Mouse (Mus musculus) olfactory bulb, adult 2 months (tissue): ENCODE measurements at regions not wholly inside any gene's neighbourhood (a gene's known extent, or its start where the extent isn't known, plus 50 kb on each side); places are given as distances from the start of the nearest gene placed in this dataset.

ENCODE experiments used
- H3K27ac ChIP-seq: fragments of 200-500 bp; 2 replicates; pipeline ENCODE4 v1.5.1; 2012; ENCODE audit warnings: low read depth, low read length; ENCODE audit not compliant: insufficient read depth
- H3K4me1 ChIP-seq: fragments of 200-500 bp; 2 replicates; pipeline ENCODE4 v1.6.1; 2012; ENCODE audit warnings: low read length; ENCODE audit not compliant: control insufficient read depth, insufficient read depth
- H3K4me3 ChIP-seq: fragments of 200-500 bp; 2 replicates; pipeline ENCODE4 v1.5.1; 2012; ENCODE audit warnings: mild to moderate bottlenecking, low read depth, low read length, moderate library complexity; ENCODE audit not compliant: insufficient read depth
- CTCF ChIP-seq: fragments of 200-500 bp; IDR thresholded peaks from 2 replicates; pipeline ENCODE4 v1.5.1; 2012; ENCODE audit warnings: low read depth, mild to moderate bottlenecking, low read length, moderate library complexity; ENCODE audit not compliant: insufficient read depth
- POLR2A ChIP-seq: fragments of 200-500 bp; IDR thresholded peaks from 2 replicates; pipeline ENCODE4 v1.6.1; 2012; ENCODE audit warnings: mild to moderate bottlenecking, low read depth, low read length, moderate library complexity; ENCODE audit not compliant: insufficient read depth
- WGBS: fragments of 180-500 bp; shearing (Covaris S2); methylation state at CpG from one replicate; pipeline ENCODE4 v1.1.7; 2018; 5-methylcytosine and 5-hydroxymethylcytosine counted together

GRCm38 (mm10) chr1:57594815-57595214, 179.1 kb upstream of the Spats2l start:
- Histone ChIP-seq H3K27ac (no peak overlapping the region), H3K4me3 (no peak overlapping the region), H3K4me1 (no peaks in the 10 kb centered on the region)
- WGBS, result 65% methylated on average over 5 of the region's 5 CpGs
- TF ChIP-seq POLR2A, result no peak
- TF ChIP-seq CTCF, result no peak

- Histone ChIP-seq H3K27ac (no peak overlapping the region), H3K4me1 (no peaks in the 10 kb centered on the region), H3K4me3 (no peak overlapping the region)
- WGBS, result 69% methylated on average over 2 of the region's 2 CpGs
- no peak for TF ChIP-seq POLR2A
- TF ChIP-seq CTCF, result no peak
These were observed 173.0 kb upstream of the Spats2l start for GRCm38 (mm10) chr1:57600951-57601350.

GRCm38 (mm10) chr1:57605525-57605924, 168.4 kb upstream of the Spats2l start:
- 51% methylated on average over 1 of the region's 1 CpGs for WGBS
- Histone ChIP-seq H3K4me3 (no peak overlapping the region), H3K27ac (no peak overlapping the region), H3K4me1 (no peaks in the 10 kb centered on the region)
- TF ChIP-seq POLR2A (no peak), CTCF (no peak)

GRCm38 (mm10) chr1:57606060-57606683, 167.8 kb upstream of the Spats2l start:
- Histone ChIP-seq H3K4me1 (no peaks in the 10 kb centered on the region), H3K27ac (no peak overlapping the region), H3K4me3 (no peak overlapping the region)
- TF ChIP-seq POLR2A (no peak), CTCF (no peak)
- WGBS, result 67% methylated on average over 4 of the region's 4 CpGs

DNA sequence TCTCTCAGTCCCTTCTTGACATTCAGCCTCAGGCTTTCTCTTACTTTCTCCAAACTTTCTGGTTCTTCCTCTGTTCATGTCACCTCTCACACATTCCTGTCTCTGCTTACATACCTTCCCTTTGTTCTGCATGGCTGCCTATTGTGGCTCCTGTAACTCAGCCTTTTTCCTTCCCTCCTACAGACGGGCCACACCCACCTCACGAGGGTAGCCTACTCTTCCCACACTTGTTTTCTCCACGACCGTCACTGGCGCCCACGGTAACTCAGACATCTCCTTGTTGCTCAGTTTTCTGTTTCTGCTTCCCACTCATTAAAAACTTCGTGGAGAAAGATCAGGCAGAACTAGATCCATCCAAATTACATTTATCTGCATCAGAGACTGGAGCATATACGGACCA, 166.9 kb upstream of the Spats2l start:
- TF ChIP-seq CTCF (no peak), POLR2A (no peak)
- H3K4me1 ChIP-seq, result no peaks in the 10 kb centered on the region
- H3K27ac ChIP-seq, result no peak overlapping the region
- no peak overlapping the region for H3K4me3 ChIP-seq
- 40% methylated on average over 8 of the region's 8 CpGs for WGBS

- Histone ChIP-seq H3K27ac (no peak overlapping the region), H3K4me3 (no peak overlapping the region), H3K4me1 (no peaks in the 10 kb centered on the region)
- no peak for TF ChIP-seq CTCF
- 60% methylated on average over 12 of the region's 12 CpGs for WGBS
These were observed 166.1 kb upstream of the Spats2l start for GRCm38 (mm10) chr1:57607626-57608422.

DNA sequence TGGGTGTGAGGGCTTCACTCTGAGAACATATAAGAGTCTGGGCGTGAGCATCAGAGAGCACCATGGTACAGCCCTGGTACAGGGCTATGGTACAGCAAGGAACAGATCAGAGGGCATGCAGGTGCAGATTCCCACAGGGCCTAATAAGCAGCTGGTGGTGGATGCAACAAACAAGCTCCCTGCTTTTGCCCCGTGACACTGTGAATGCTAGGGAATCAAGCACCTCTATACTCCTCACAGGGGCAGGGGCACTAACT, 165.6 kb upstream of the Spats2l start:
- Histone ChIP-seq H3K4me1 (peaks cover 4% of the 10 kb centered on the region), H3K4me3 (no peak overlapping the region), H3K27ac (no peak overlapping the region)
- 53% methylated on average over 2 of the region's 2 CpGs for WGBS
- no peak for TF ChIP-seq POLR2A
- no peak for TF ChIP-seq CTCF

GRCm38 (mm10) chr1:57609307-57609706, 164.7 kb upstream of the Spats2l start:
- 41% methylated on average over 6 of the region's 6 CpGs for WGBS
- TF ChIP-seq POLR2A (no peak), CTCF (no peak)

DNA sequence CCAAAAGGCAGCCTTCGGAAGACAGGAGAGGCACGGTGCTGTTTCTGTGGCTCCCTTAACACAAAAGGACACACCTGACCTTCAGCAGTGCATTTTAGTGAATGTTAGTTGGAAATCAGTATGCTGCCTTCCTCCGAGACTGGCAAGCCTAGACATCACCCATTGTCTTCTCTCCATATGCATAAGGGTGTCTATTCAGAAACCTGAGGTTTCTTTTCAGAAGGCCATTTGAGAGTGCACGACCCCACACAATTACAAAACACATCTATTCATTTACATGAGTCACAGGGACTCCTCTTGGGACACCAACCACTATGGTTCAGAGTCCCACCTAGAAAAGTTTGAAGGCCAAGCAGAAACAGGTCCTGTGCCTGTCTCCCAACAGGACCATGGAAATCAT, 161.8 kb upstream of the Spats2l start:
- 81% methylated on average over 4 of the region's 4 CpGs for WGBS
- peaks cover 6% of the 10 kb centered on the region for H3K4me1 ChIP-seq
- no peak overlapping the region for H3K27ac ChIP-seq
- TF ChIP-seq CTCF, result no peak
- TF ChIP-seq POLR2A, result no peak
- no peak overlapping the region for H3K4me3 ChIP-seq

More at GRCm38 (mm10) chr1:57609307-57609706, 164.7 kb upstream of the Spats2l start:
- no peak overlapping the region for H3K4me3 ChIP-seq
- peaks cover 6% of the 10 kb centered on the region for H3K4me1 ChIP-seq
- H3K27ac ChIP-seq, result no peak overlapping the region
